Mouse (Mus musculus): ENCODE results near the gene Egfl7.

GRCm38 (mm10) chr2:26561351-26562016, 18.3 kb upstream of the Egfl7 start:
- TF ChIP-seq POLR2A (IDR thresholded peaks at IDR 0.05; ENCODE audit: control insufficient read depth, low read depth, low read length) (no peak), CTCF (IDR thresholded peaks at IDR 0.05; ENCODE audit: control insufficient read depth, insufficient read depth, insufficient replicate concordance, low read depth, low read length) (no peak)
